Mouse (Mus musculus): ENCODE measurements around the gene Tnr.

DNA sequence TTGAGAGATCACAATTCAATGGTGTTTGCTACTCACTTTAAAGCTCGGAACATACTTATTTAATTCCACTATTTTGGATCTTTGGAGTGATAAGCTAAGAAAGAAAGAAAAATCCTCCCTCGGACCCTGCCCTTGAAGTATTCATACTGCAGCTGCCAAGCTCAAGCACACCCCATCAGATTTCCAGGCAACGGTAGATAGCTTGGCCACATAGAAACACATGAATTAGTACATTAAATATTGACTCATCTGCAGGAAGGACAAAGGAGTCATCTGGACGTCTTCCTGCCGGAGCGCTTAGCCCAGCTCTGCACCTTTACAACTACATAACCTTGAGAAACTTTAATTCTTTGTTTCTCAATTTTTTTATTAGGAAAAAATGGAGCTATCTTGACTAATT is 205.7 kb downstream of the Tnr start:
- TF ChIP-seq CTCF (IDR thresholded peaks at IDR 0.05; ENCODE audit: low read depth), result no peak
- TF ChIP-seq EP300 (IDR thresholded peaks at IDR 0.05; ENCODE audit: low read depth), result no peak
